Mouse (Mus musculus): ENCODE measurements at regions not wholly inside any gene's neighbourhood (a gene's known extent, or its start where the extent isn't known, plus 50 kb on each side); places are given as distances from the start of the nearest gene placed in this dataset.

DNA sequence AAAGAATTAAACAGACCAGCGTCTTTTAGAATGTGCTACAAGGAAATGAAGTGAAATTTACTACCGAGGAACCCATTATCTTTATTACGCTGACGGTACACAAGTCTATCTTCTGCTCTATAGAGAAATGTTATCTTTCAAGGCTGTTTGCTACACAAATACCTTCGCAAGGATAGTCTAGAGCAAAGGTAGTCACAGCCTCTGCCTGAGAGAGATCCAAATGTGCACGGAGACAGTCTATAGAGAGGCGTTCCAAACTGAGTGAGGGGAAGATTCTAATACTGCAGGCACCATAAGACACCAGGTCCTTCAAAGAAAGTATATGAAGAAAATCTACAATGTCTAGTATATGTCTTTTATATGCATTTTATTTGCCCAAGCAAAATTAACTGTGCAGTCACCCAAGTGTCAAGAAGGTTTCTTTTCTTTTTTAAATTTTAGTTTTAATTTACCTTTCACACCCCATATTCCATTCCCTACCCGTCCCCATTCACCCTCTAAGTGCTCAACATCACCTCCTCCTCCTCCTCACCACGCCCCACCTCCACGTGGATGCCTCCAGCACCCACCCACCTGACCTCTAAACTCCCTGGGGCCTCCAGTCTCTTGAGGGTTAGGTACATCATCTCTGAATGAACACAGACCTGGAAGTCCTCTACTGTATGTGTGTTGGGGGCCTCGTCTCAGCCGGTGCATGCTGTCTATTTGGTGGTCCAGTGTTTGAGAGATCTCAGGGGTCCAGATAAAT lies 99.7 kb upstream of the Pde3a start:
- Histone ChIP-seq H3K27ac (ENCODE audit: low read length) (no peak overlapping the region), H3K36me3 (ENCODE audit: control insufficient read depth, insufficient read depth, low read length) (no peaks in the 10 kb centered on the region), H3K9ac (replicated peaks; ENCODE audit: low read depth, low read length) (no peak overlapping the region), H3K9me3 (ENCODE audit: control insufficient read depth, low read depth, low read length) (no peaks in the 10 kb centered on the region), H3K4me3 (ENCODE audit: low read depth, low read length) (no peak overlapping the region), H3K4me1 (ENCODE audit: control insufficient read depth, insufficient read depth, low read length) (no peaks in the 10 kb centered on the region), H3K27me3 (ENCODE audit: control insufficient read depth, insufficient read depth, low read length) (no peaks in the 10 kb centered on the region), H3K4me2 (replicated peaks; ENCODE audit: low read depth, low read length) (no peak overlapping the region)
- WGBS, result 78% methylated on average over 12 of the region's 12 CpGs
- ATAC-seq (ENCODE audit: insufficient number of reproducible peaks, insufficient read depth, low FRiP score, low read depth), result no peak

DNA sequence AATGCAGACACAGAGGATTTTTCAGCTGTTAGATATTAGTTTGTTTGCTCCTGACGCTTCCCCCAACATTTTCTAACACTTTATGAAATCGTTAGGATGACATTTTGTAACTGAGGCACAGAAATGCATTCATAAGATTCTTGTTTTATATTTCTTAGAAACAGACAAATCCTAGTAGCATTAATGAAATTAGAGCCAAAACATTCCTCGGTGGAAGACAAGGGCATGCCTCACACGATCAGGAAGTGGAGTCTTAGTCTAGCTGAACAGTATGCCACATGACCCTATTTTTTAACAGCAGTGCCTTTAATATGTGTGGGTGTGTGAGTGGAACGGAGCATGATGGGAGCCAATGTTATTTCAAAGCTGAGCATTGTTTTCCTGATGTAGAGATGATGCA lies 89.7 kb upstream of the Pde3a start:
- Histone ChIP-seq H3K4me2 (replicated peaks; ENCODE audit: low read depth, low read length) (no peak overlapping the region), H3K4me1 (ENCODE audit: control insufficient read depth, insufficient read depth, low read length) (0 out of 2 replicates have a peak, but pooled peaks cover 4% of the 10 kb centered on the region), H3K36me3 (ENCODE audit: control insufficient read depth, insufficient read depth, low read length) (no peaks in the 10 kb centered on the region), H3K27ac (ENCODE audit: low read length) (no peak overlapping the region), H3K4me3 (ENCODE audit: low read depth, low read length) (no peak overlapping the region), H3K9me3 (ENCODE audit: control insufficient read depth, low read depth, low read length) (no peaks in the 10 kb centered on the region), H3K9ac (replicated peaks; ENCODE audit: low read depth, low read length) (no peak overlapping the region), H3K27me3 (ENCODE audit: control insufficient read depth, insufficient read depth, low read length) (no peaks in the 10 kb centered on the region)
- 54% methylated on average over 5 of the region's 5 CpGs for WGBS
- ATAC-seq (ENCODE audit: insufficient number of reproducible peaks, insufficient read depth, low FRiP score, low read depth), result no peak

DNA sequence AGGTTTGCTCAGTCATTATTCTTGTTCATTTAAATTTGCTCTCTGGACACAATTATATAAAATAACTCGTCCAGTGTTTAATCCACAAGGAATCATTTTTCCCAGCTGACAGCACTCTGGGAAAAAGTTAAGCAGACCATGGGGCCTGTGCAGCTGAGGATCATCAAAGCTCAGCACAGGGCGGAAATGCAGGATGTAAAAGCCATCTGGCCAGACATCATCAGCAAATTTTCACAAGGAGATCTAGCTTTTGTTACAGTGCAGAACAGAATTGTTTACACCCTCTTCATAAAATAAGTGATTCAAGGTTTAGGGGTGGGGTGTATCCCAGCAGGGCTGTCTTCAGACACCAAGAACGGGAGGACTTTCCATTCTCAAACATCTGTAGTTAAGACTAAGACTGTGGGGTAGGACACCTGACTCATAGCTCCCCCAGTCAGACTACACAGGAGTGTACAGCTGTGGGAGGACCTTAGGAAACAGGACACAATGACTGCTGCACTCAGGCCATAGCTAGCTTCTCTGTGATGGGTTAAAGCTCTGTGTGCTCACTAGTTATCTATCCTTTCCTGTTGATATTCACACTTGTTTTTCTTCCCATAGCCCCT lies 87.3 kb upstream of the Pde3a start:
- Histone ChIP-seq H3K4me3 (ENCODE audit: low read depth, low read length) (no peak overlapping the region), H3K9ac (replicated peaks; ENCODE audit: low read depth, low read length) (no peak overlapping the region), H3K27ac (ENCODE audit: low read length) (peak overlapping the region; percentile 85; the same call in 1 of the 2 replicates), H3K4me1 (ENCODE audit: control insufficient read depth, insufficient read depth, low read length) (0 out of 2 replicates have a peak, but pooled peaks cover 4% of the 10 kb centered on the region), H3K9me3 (ENCODE audit: control insufficient read depth, low read depth, low read length) (no peaks in the 10 kb centered on the region), H3K4me2 (replicated peaks; ENCODE audit: low read depth, low read length) (no peak overlapping the region), H3K36me3 (ENCODE audit: control insufficient read depth, insufficient read depth, low read length) (no peaks in the 10 kb centered on the region), H3K27me3 (ENCODE audit: control insufficient read depth, insufficient read depth, low read length) (no peaks in the 10 kb centered on the region)
- peak; percentile 87 for ATAC-seq (ENCODE audit: insufficient number of reproducible peaks, insufficient read depth, low FRiP score, low read depth)
- 27% methylated on average over 3 of the region's 3 CpGs for WGBS

DNA sequence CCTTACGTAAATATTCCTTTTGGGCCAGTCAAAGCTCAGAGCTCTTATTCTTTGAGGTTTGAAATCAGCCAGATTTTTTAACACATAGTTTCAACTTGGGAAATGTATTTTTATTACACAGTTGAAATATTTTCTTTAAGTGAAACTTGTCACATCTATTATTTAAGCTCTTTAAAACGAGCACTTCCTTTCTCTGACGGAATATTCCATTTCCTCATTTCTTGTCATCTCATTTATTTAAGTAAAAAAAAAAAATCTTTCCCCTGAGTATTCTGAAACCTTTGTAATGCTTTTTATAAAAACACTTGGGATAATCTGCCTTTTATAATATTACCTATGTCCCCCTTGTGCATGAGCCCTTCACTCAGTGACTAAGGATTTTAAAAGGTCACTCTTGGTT lies 81.8 kb upstream of the Pde3a start:
- Histone ChIP-seq H3K4me1 (ENCODE audit: control insufficient read depth, insufficient read depth, low read length) (peaks cover 2% of the 10 kb centered on the region; the same call in 1 of the 2 replicates), H3K4me3 (ENCODE audit: low read depth, low read length) (no peak overlapping the region), H3K9me3 (ENCODE audit: control insufficient read depth, low read depth, low read length) (no peaks in the 10 kb centered on the region), H3K4me2 (replicated peaks; ENCODE audit: low read depth, low read length) (no peak overlapping the region), H3K9ac (replicated peaks; ENCODE audit: low read depth, low read length) (no peak overlapping the region), H3K36me3 (ENCODE audit: control insufficient read depth, insufficient read depth, low read length) (no peaks in the 10 kb centered on the region), H3K27ac (ENCODE audit: low read length) (peak overlapping the region; percentile 35; the same call in 1 of the 2 replicates), H3K27me3 (ENCODE audit: control insufficient read depth, insufficient read depth, low read length) (no peaks in the 10 kb centered on the region)
- no peak for ATAC-seq (ENCODE audit: insufficient number of reproducible peaks, insufficient read depth, low FRiP score, low read depth)
- 22% methylated on average over 3 of the region's 3 CpGs for WGBS

DNA sequence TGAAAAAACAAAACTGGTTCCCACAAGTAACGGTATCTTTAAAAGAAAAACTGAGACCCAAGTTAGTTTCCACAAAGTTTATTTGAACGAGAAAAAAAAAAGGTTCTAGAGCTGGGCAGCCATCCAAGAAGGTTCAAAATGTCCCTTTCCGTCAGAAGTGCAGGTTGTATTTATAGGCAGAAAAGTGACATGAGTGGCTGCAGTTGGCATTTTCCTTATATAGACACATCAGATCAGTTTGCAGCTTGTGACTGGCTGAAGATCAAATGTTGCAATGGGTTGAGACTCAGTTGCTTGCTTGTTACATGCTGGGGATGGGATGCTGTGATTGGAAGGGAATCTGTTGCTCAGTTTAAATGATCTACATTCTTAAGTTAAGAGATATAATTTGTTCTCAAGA lies 80.7 kb upstream of the Pde3a start:
- H3K27me3 ChIP-seq (ENCODE audit: control insufficient read depth, insufficient read depth, low read length), result no peaks in the 10 kb centered on the region
- H3K9ac ChIP-seq (replicated peaks; ENCODE audit: low read depth, low read length), result no peak overlapping the region
- H3K4me3 ChIP-seq (ENCODE audit: low read depth, low read length), result no peak overlapping the region
- ATAC-seq (ENCODE audit: insufficient number of reproducible peaks, insufficient read depth, low FRiP score, low read depth), result no peak
- H3K4me2 ChIP-seq (replicated peaks; ENCODE audit: low read depth, low read length), result no peak overlapping the region
- WGBS, result 25% methylated on average over 3 of the region's 3 CpGs
- no peaks in the 10 kb centered on the region for H3K36me3 ChIP-seq (ENCODE audit: control insufficient read depth, insufficient read depth, low read length)
- no peak overlapping the region for H3K27ac ChIP-seq (ENCODE audit: low read length)
- H3K4me1 ChIP-seq (ENCODE audit: control insufficient read depth, insufficient read depth, low read length), result peaks cover 2% of the 10 kb centered on the region; the same call in 1 of the 2 replicates
- no peaks in the 10 kb centered on the region for H3K9me3 ChIP-seq (ENCODE audit: control insufficient read depth, low read depth, low read length)

DNA sequence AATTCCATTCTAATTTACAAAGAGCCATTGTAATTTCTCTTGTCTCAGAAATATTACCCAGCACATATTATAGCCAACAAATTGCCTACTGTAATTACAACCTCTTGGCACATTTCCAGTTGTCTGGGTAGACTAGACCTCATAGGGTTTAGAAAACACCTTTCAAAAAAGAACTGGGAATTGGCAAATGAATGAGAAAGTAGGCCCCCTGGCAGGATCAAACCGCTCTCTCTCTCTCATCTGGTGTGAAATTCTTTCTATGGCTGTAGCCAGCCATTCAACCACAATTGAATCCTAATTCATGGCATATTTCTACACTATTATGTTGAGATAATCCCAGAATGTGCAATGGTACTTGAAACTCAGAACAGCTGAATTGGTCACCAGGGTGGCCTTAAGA lies 65.3 kb upstream of the Pde3a start:
- 73% methylated on average over 1 of the region's 1 CpGs for WGBS
- H3K27ac ChIP-seq (ENCODE audit: low read length), result no peak overlapping the region
- H3K4me2 ChIP-seq (replicated peaks; ENCODE audit: low read depth, low read length), result no peak overlapping the region
- no peak overlapping the region for H3K4me3 ChIP-seq (ENCODE audit: low read depth, low read length)
- ATAC-seq (ENCODE audit: insufficient number of reproducible peaks, insufficient read depth, low FRiP score, low read depth), result no peak
- no peaks in the 10 kb centered on the region for H3K27me3 ChIP-seq (ENCODE audit: control insufficient read depth, insufficient read depth, low read length)
- no peak overlapping the region for H3K9ac ChIP-seq (replicated peaks; ENCODE audit: low read depth, low read length)
- H3K4me1 ChIP-seq (ENCODE audit: control insufficient read depth, insufficient read depth, low read length), result no peaks in the 10 kb centered on the region
- H3K9me3 ChIP-seq (ENCODE audit: control insufficient read depth, low read depth, low read length), result no peaks in the 10 kb centered on the region
- H3K36me3 ChIP-seq (ENCODE audit: control insufficient read depth, insufficient read depth, low read length), result no peaks in the 10 kb centered on the region

DNA sequence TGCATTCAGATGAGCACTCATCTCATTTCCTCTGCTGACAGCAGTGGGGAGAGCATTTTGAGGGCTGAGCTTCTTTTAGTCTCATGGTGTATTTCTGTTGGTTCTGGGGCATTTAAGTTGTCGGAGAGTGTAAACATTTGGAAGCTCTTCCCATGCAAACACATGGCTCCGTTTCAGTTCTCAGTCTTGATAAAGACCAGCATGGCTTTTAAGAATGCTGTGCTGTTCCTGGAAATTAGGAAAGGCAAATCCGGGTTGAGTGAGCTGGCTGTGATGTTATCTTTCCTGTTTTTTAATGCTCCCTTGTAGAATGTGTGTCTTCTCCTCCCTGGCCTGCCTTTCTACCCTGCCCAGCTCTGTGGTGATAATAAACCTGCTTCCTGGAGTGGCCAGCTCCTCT lies 61.0 kb upstream of the Pde3a start:
- Histone ChIP-seq H3K9me3 (ENCODE audit: control insufficient read depth, low read depth, low read length) (no peaks in the 10 kb centered on the region), H3K9ac (replicated peaks; ENCODE audit: low read depth, low read length) (no peak overlapping the region), H3K4me2 (replicated peaks; ENCODE audit: low read depth, low read length) (no peak overlapping the region), H3K27ac (ENCODE audit: low read length) (no peak overlapping the region), H3K36me3 (ENCODE audit: control insufficient read depth, insufficient read depth, low read length) (no peaks in the 10 kb centered on the region), H3K4me3 (ENCODE audit: low read depth, low read length) (no peak overlapping the region), H3K4me1 (ENCODE audit: control insufficient read depth, insufficient read depth, low read length) (no peaks in the 10 kb centered on the region), H3K27me3 (ENCODE audit: control insufficient read depth, insufficient read depth, low read length) (no peaks in the 10 kb centered on the region)
- 26% methylated on average over 3 of the region's 3 CpGs for WGBS
- no peak for ATAC-seq (ENCODE audit: insufficient number of reproducible peaks, insufficient read depth, low FRiP score, low read depth)

DNA sequence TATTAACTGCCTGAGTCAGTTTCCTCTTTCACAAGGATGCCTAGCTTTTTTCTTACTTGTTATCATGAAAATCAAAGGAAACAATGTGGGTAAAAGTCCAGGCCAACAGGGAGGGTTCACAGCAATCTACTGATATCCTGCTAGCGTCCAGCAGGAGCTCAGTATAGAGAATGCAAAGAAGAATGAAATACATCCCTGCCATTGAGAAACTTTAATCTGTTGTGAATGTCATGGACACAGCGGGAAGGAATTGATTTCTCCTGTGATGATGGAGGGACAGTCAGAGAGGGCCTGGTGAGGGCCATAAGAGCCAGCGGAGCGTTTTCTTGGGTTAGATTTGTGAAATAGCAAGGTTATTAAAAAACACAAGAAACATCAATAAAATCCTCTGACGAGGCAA lies 60.0 kb upstream of the Pde3a start:
- no peaks in the 10 kb centered on the region for H3K27me3 ChIP-seq (ENCODE audit: control insufficient read depth, insufficient read depth, low read length)
- no peak for ATAC-seq (ENCODE audit: insufficient number of reproducible peaks, insufficient read depth, low FRiP score, low read depth)
- no peak overlapping the region for H3K9ac ChIP-seq (replicated peaks; ENCODE audit: low read depth, low read length)
- no peaks in the 10 kb centered on the region for H3K9me3 ChIP-seq (ENCODE audit: control insufficient read depth, low read depth, low read length)
- H3K4me3 ChIP-seq (ENCODE audit: low read depth, low read length), result no peak overlapping the region
- no peaks in the 10 kb centered on the region for H3K4me1 ChIP-seq (ENCODE audit: control insufficient read depth, insufficient read depth, low read length)
- H3K27ac ChIP-seq (ENCODE audit: low read length), result no peak overlapping the region
- no peaks in the 10 kb centered on the region for H3K36me3 ChIP-seq (ENCODE audit: control insufficient read depth, insufficient read depth, low read length)
- H3K4me2 ChIP-seq (replicated peaks; ENCODE audit: low read depth, low read length), result no peak overlapping the region
- 83% methylated on average over 5 of the region's 5 CpGs for WGBS
